16 mouse cellular contexts compared by ENCODE assay signal in genomic region chr12:70395061-70395460, GRCm38 (mm10). TPM values are rescaled to one million over a fixed set of nuclear protein-coding genes. Genes with fewer than 3 reads are reported as not detected.
A peak's percentile ranks its signal among the peaks of the same experiment; 100 is the strongest.
DNase-seq lines count a peak whose midpoint lies in the region.
"Had no signal": no experiment of that assay in that cellular context is flagged by ENCODE, and none has a peak within 500 bp of the region (broad histone marks: within the 10 kb centered on the region; RNA-seq: fewer than 3 reads in every experiment).

No protein-coding gene starts in this region.

- intact Hi-C loops in heart, postnatal 14 days (cut with DNase I), result no loop called here
- intact Hi-C loops in gastrocnemius, postnatal 14 days (cut with DNase I; ENCODE audit: low total_unique reads), result no loop called here

- DNase-seq in adrenal gland, adult (ENCODE audit: inconsistent age in 2 of 2, low spot score in 1 of 2), result peak; percentile 21 to 82
- DNase-seq in adrenal gland, postnatal 25 days, result no peak
- peak; percentile 18 for DNase-seq in heart, adult 8-10 months (ENCODE audit: low spot score)
- DNase-seq in heart, postnatal 14 days, result no peak
- peak; percentile 40 for DNase-seq in ovary, adult 18-20 months (ENCODE audit: low spot score)
- no peak for DNase-seq in ovary, postnatal 14 days (ENCODE audit: low spot score)
- peak; percentile 28 for DNase-seq in adrenal gland, postnatal 14 days
- DNase-seq in gastrocnemius, postnatal 14 days, result no peak
- DNase-seq: cerebellum, adult 11 months; cerebellum, adult 2 months; cerebellum, adult 9-11 months; cerebellum, postnatal 25 days; forebrain, postnatal 0 days; gastrocnemius, postnatal 36 days; heart, postnatal 4 days; kidney, adult 18-20 months had no signal

RNA-seq across cellular contexts. Expression of gene Trim9, which starts 47.6 kb away (rescaled TPM):
- total RNA-seq in adrenal gland, postnatal 25 days (2021), result 1.5 and 2.3 TPM in 2 replicates
- under 1 TPM in 3 of 4 experiments, not detected in 1; 0.09 to 0.19 (median 0.11) TPM for total RNA-seq in heart, adult 8-10 months (2022)
- under 1 TPM; 0.38 to 0.39 TPM for total RNA-seq in heart, postnatal 14 days (2021)
- total RNA-seq in adrenal gland, postnatal 14 days (2021), result 2.7 and 2.9 TPM in 2 replicates
- total RNA-seq in gastrocnemius, postnatal 14 days (2021), result under 1 TPM; 0.18 to 0.21 TPM

RNA-seq across cellular contexts. Expression of gene Tmx1, which starts 57.8 kb away (rescaled TPM):
- 53.7 and 54.0 TPM in 2 replicates for total RNA-seq in adrenal gland, postnatal 25 days (2021)
- 10 to 100 TPM; 25.4 to 35.4 (median 30.8) TPM for total RNA-seq in heart, adult 8-10 months (2022)
- total RNA-seq in heart, postnatal 14 days (2021), result 10 to 100 TPM; 55.1 to 56.9 TPM
- 44.2 and 51.4 TPM in 2 replicates for total RNA-seq in adrenal gland, postnatal 14 days (2021)
- 1 to 10 TPM; 9.9 to 10.0 TPM for total RNA-seq in gastrocnemius, postnatal 14 days (2021)

Comparison
In these comparisons a context has a peak if more than half of its experiments do, and no peak if none do; other contexts are left out.
1. DNase-seq: peak in adrenal gland, adult (2 of 2), heart, adult 8-10 months (single experiment), ovary, adult 18-20 months (single experiment) and adrenal gland, postnatal 14 days (single experiment); none in adrenal gland, postnatal 25 days (single experiment), heart, postnatal 14 days (0 of 2), ovary, postnatal 14 days (single experiment) and gastrocnemius, postnatal 14 days (single experiment).